ENCODE assay signal across 27 mouse cellular contexts in the genomic region with DNA sequence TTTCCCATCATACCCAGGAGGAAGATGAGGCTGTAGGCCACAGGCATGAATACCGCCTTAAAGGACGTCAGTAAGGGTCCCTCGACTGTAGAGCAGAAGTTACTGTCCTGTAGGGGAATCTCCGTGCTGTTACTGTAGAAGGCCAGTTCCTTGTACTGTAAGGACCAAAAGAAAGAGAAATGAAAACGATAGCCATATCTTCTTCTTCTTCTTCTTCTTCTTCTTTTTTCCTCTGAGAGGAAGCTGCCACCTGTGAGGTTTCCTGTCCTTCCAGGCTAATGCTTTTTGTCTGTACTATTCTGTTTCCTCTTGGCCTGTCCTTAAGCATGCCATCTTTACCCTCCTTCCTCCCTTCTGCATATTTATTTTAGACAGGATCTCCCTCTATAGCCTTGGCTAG. TPM values are rescaled to one million over a fixed set of nuclear protein-coding genes. Genes with fewer than 3 reads are reported as not detected.
"Had no signal": no experiment of that assay in that cellular context is flagged by ENCODE, and none has a peak within 500 bp of the region (broad histone marks: within the 10 kb centered on the region; RNA-seq: fewer than 3 reads in every experiment).

No protein-coding gene starts in this region.

- H3K27ac ChIP-seq: limb, embryonic 12.5 days; limb, embryonic 15.5 days; liver, embryonic 14.5 days; stomach, postnatal 0 days had no signal

- H3K4me3 ChIP-seq: kidney, embryonic 15.5 days; limb, embryonic 12.5 days; limb, embryonic 15.5 days; megakaryocyte, embryonic 14.5 days had no signal

- ATAC-seq: intestine, postnatal 0 days; liver, postnatal 0 days; lung, postnatal 0 days had no signal

- H3K27me3 ChIP-seq: kidney, embryonic 15.5 days; limb, embryonic 15.5 days; megakaryocyte, embryonic 14.5 days had no signal

- DNase-seq: kidney, adult 8-10 months; kidney, postnatal 36 days; left cerebral cortex, postnatal 4 days; liver, postnatal 0 days; lung, embryonic 14.5 days; midbrain, embryonic 14.5 days; right cerebral cortex, adult 18-20 months; right cerebral cortex, postnatal 14 days; right cerebral cortex, postnatal 4 days; thymus, adult 18-20 months had no signal

RNA-seq across cellular contexts. Expression of a gene that starts 47.5 kb away (rescaled TPM):
- total RNA-seq: layer of hippocampus, adult 18-20 months; layer of hippocampus, postnatal 14 days; left cerebral cortex, adult 8-10 months; left cerebral cortex, postnatal 14 days; left cerebral cortex, postnatal 4 days; midbrain, postnatal 0 days had no signal
- polyA plus RNA-seq: kidney, embryonic 15.5 days; limb, embryonic 12.5 days; liver, embryonic 11.5 days; lung, embryonic 14.5 days; midbrain, embryonic 14.5 days; midbrain, postnatal 0 days; neural tube, embryonic 11.5 days; neural tube, embryonic 14.5 days had no signal

RNA-seq across cellular contexts. Expression of a gene that starts 59.4 kb away (rescaled TPM):
- total RNA-seq: layer of hippocampus, adult 18-20 months; layer of hippocampus, postnatal 14 days; left cerebral cortex, adult 8-10 months; left cerebral cortex, postnatal 14 days; left cerebral cortex, postnatal 4 days; midbrain, postnatal 0 days had no signal
- polyA plus RNA-seq: intestine, postnatal 0 days; liver, embryonic 11.5 days; liver, embryonic 14.5 days; liver, postnatal 0 days; midbrain, embryonic 11.5 days; midbrain, embryonic 14.5 days; midbrain, postnatal 0 days; neural tube, embryonic 14.5 days had no signal
